Mouse (Mus musculus): ENCODE data around the gene Cops9.
A peak's percentile ranks its signal among the peaks of the same experiment; 100 is the strongest.

- TF ChIP-seq CTCF (conservative IDR thresholded peaks at IDR 0.05 in 1 of 2, IDR thresholded peaks at IDR 0.05 in 1 of 2; ENCODE audit: low read depth in 2 of 2, low read length in 2 of 2) = 0 out of 4 replicates have a peak, but pooled peaks of 1 of the 2 experiments have one; percentile 2
- TF ChIP-seq ZMIZ1 (IDR thresholded peaks at IDR 0.05; ENCODE audit: low read depth, low read length) = no peak
These were observed 39.2 kb upstream of the Cops9 start for GRCm38 (mm10) chr1:92680668-92681603.

Data from CH12.LX (cell line).